Mouse (Mus musculus): ENCODE results near the gene Coq8b. TPM values are rescaled to one million over a fixed set of nuclear protein-coding genes. Genes with fewer than 3 reads are reported as not detected.

Gene Coq8b
- polyA plus RNA-seq, 1 experiment from 2014 or later: 16.7 TPM

GRCm38 (mm10) chr7:27273739-27274351 is 41.0 kb downstream of the Coq8b start:
- WGBS: 48% methylated on average over 32 of the region's 32 CpGs
- Histone ChIP-seq H3K9ac (replicated peaks; ENCODE audit: low read depth, low read length) (no peak overlapping the region), H3K4me2 (ENCODE audit: low read depth, low read length) (no peak overlapping the region)

DNA sequence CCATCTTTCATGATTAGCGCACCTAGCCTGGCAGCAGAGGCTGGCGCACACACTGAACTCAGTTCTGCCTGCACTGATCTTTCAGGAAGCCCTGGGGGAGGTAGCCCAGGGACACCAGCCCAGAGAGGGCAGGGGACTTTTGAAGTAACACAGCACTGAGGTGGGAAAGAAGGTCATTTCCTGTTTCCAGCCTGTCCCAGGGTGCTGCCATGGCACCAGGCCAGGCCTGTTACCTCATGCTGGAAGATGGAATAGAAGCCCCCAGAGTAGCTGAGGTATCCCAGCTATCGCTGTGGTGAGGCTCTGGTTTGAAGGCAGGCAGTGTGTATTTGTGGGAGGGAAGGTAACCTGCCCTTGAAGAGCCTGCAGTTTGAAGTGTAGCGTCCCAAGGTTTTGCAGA is 42.1 kb downstream of the Coq8b start:
- WGBS: 85% methylated on average over 4 of the region's 4 CpGs
- no peaks in the 10 kb centered on the region for H3K4me1 ChIP-seq (ENCODE audit: control insufficient read depth, insufficient read depth, low read length)
- no peak overlapping the region for H3K4me3 ChIP-seq (ENCODE audit: low read depth, low read length)
- H3K9ac ChIP-seq (replicated peaks; ENCODE audit: low read depth, low read length): no peak overlapping the region
- H3K36me3 ChIP-seq (ENCODE audit: control insufficient read depth, insufficient read depth, low read length): peaks cover 84% of the 10 kb centered on the region
- no peak overlapping the region for H3K27ac ChIP-seq (ENCODE audit: low read depth, low read length)
- no peaks in the 10 kb centered on the region for H3K27me3 ChIP-seq (ENCODE audit: control insufficient read depth, insufficient read depth, low read length)
- no peak overlapping the region for H3K4me2 ChIP-seq (ENCODE audit: low read depth, low read length)
- ATAC-seq (ENCODE audit: low read depth): no peak
- no peaks in the 10 kb centered on the region for H3K9me3 ChIP-seq (ENCODE audit: control insufficient read depth, low read length)

More at GRCm38 (mm10) chr7:27273739-27274351, 41.0 kb downstream of the Coq8b start:
- ATAC-seq (ENCODE audit: low read depth): no peak
- H3K4me3 ChIP-seq (ENCODE audit: low read depth, low read length): no peak overlapping the region
- H3K27me3 ChIP-seq (ENCODE audit: control insufficient read depth, insufficient read depth, low read length): no peaks in the 10 kb centered on the region
- H3K4me1 ChIP-seq (ENCODE audit: control insufficient read depth, insufficient read depth, low read length): no peaks in the 10 kb centered on the region
- H3K36me3 ChIP-seq (ENCODE audit: control insufficient read depth, insufficient read depth, low read length): peaks cover 84% of the 10 kb centered on the region
- H3K9me3 ChIP-seq (ENCODE audit: control insufficient read depth, low read length): no peaks in the 10 kb centered on the region
- no peak overlapping the region for H3K27ac ChIP-seq (ENCODE audit: low read depth, low read length)

DNA sequence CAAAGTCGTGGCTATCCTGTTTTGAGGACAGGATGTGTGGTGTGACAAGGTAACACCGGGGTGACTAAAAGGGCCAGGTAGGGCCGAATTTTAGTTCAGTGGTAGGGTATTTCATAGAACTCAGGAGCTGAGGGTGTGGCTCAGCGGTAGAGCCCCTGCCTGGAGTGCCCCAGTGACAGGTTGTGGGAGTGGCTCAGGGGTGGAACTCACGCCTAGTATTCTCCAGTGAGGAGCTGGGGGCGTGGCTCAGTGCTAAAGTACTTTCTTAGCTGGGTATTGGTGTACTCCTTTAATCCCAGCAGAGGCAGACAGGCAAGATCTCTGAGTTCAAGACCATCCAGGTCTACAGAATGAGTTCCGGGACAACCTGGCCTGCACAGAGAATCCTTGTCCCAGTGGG is 43.2 kb downstream of the Coq8b start:
- peaks cover 87% of the 10 kb centered on the region for H3K36me3 ChIP-seq (ENCODE audit: control insufficient read depth, insufficient read depth, low read length)
- H3K9me3 ChIP-seq (ENCODE audit: control insufficient read depth, low read length): no peaks in the 10 kb centered on the region
- H3K4me2 ChIP-seq (ENCODE audit: low read depth, low read length): no peak overlapping the region
- H3K27ac ChIP-seq (ENCODE audit: low read depth, low read length): no peak overlapping the region
- H3K4me1 ChIP-seq (ENCODE audit: control insufficient read depth, insufficient read depth, low read length): no peaks in the 10 kb centered on the region
- no peak overlapping the region for H3K9ac ChIP-seq (replicated peaks; ENCODE audit: low read depth, low read length)
- H3K4me3 ChIP-seq (ENCODE audit: low read depth, low read length): no peak overlapping the region
- no peaks in the 10 kb centered on the region for H3K27me3 ChIP-seq (ENCODE audit: control insufficient read depth, insufficient read depth, low read length)
- WGBS: 69% methylated on average over 7 of the region's 7 CpGs
- ATAC-seq (ENCODE audit: low read depth): no peak

DNA sequence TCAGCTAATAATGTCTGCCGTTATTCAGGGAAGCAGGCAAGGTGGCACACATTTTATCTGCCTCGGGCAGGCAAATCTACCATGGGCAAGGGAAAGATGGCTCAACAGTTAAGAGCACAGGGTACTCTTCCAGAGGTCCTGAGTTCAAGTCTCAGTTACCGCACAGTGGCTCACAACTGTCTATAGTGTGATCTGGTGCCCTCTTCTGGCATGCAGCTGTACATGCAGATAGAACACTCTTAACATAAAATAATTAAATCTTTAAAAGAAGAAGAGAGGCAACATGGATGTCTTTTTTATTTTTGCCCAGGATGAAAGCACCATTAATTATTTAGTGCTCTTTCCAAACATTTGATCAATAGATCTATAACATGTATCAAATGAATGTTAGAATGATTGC is 44.4 kb downstream of the Coq8b start:
- H3K4me1 ChIP-seq (ENCODE audit: control insufficient read depth, insufficient read depth, low read length): no peaks in the 10 kb centered on the region
- H3K9ac ChIP-seq (replicated peaks; ENCODE audit: low read depth, low read length): no peak overlapping the region
- H3K9me3 ChIP-seq (ENCODE audit: control insufficient read depth, low read length): no peaks in the 10 kb centered on the region
- H3K4me3 ChIP-seq (ENCODE audit: low read depth, low read length): no peak overlapping the region
- peaks cover 87% of the 10 kb centered on the region for H3K36me3 ChIP-seq (ENCODE audit: control insufficient read depth, insufficient read depth, low read length)
- H3K27ac ChIP-seq (ENCODE audit: low read depth, low read length): no peak overlapping the region
- H3K27me3 ChIP-seq (ENCODE audit: control insufficient read depth, insufficient read depth, low read length): no peaks in the 10 kb centered on the region
- H3K4me2 ChIP-seq (ENCODE audit: low read depth, low read length): no peak overlapping the region
- 95% methylated on average over 3 of the region's 3 CpGs for WGBS
- no peak for ATAC-seq (ENCODE audit: low read depth)

- 73% methylated on average over 13 of the region's 13 CpGs for WGBS
- H3K4me3 ChIP-seq (ENCODE audit: low read depth, low read length): no peak overlapping the region
- ATAC-seq (ENCODE audit: low read depth): no peak
- no peaks in the 10 kb centered on the region for H3K4me1 ChIP-seq (ENCODE audit: control insufficient read depth, insufficient read depth, low read length)
- no peak overlapping the region for H3K4me2 ChIP-seq (ENCODE audit: low read depth, low read length)
- H3K27ac ChIP-seq (ENCODE audit: low read depth, low read length): no peak overlapping the region
- peaks cover 55% of the 10 kb centered on the region for H3K36me3 ChIP-seq (ENCODE audit: control insufficient read depth, insufficient read depth, low read length)
- H3K9ac ChIP-seq (replicated peaks; ENCODE audit: low read depth, low read length): no peak overlapping the region
- H3K27me3 ChIP-seq (ENCODE audit: control insufficient read depth, insufficient read depth, low read length): no peaks in the 10 kb centered on the region
- H3K9me3 ChIP-seq (ENCODE audit: control insufficient read depth, low read length): no peaks in the 10 kb centered on the region
Observed at GRCm38 (mm10) chr7:27281717-27282116, 48.9 kb downstream of the Coq8b start.

- no peak overlapping the region for H3K4me2 ChIP-seq (ENCODE audit: low read depth, low read length)
- H3K9ac ChIP-seq (replicated peaks; ENCODE audit: low read depth, low read length): no peak overlapping the region
- H3K27me3 ChIP-seq (ENCODE audit: control insufficient read depth, insufficient read depth, low read length): no peaks in the 10 kb centered on the region
- H3K4me3 ChIP-seq (ENCODE audit: low read depth, low read length): no peak overlapping the region
- H3K4me1 ChIP-seq (ENCODE audit: control insufficient read depth, insufficient read depth, low read length): no peaks in the 10 kb centered on the region
- H3K9me3 ChIP-seq (ENCODE audit: control insufficient read depth, low read length): no peaks in the 10 kb centered on the region
- H3K36me3 ChIP-seq (ENCODE audit: control insufficient read depth, insufficient read depth, low read length): peaks cover 50% of the 10 kb centered on the region
- no peak overlapping the region for H3K27ac ChIP-seq (ENCODE audit: low read depth, low read length)
- ATAC-seq (ENCODE audit: low read depth): no peak
- 63% methylated on average over 4 of the region's 4 CpGs for WGBS
Observed at GRCm38 (mm10) chr7:27282225-27282624, 49.4 kb downstream of the Coq8b start.

DNA sequence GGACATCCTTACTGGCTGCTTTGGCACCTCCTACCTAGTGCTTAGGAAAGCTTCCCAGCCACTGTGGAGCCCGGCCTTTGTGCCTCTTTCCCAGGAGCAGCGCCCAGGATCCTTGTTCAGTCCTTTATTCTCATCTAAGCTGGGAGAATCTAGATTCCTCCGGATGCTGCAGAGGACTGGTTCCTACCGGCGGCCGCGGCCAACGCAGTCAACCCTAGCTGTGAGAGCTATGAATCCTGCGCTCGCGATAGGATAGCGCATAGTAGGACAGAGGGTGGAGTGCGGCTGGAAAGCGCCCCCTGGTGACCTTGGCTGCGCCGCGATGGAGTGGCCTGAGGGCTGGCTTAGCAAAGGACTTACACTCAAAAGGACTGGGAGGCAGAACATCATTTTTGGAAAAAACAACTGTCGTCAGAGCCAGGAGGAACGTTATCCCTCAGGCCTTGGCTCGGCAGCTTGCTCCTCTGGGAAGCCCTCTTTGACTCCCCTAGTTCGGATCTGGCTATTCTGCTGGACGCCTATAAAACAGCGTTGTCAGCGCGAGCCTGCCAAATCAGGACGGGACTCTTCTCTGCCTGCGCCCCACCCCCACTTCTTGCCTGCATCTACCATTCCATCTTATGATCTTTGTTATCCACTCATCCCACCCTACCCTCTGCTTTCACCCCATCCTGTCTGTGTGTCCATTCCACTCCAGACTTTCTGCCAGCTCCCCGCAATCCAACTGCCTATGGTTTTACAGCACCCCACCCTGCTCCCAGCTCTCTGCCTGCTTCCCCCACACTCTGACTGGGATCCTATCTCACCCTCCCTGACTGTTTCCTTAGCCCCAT is 52.3 kb downstream of the Coq8b start:
- WGBS: under 1% methylated on average over 28 of the region's 28 CpGs
- Histone ChIP-seq H3K9me3 (ENCODE audit: control insufficient read depth, low read length) (no peaks in the 10 kb centered on the region), H3K4me3 (ENCODE audit: low read depth, low read length) (no peak overlapping the region), H3K27me3 (ENCODE audit: control insufficient read depth, insufficient read depth, low read length) (no peaks in the 10 kb centered on the region), H3K4me1 (ENCODE audit: control insufficient read depth, insufficient read depth, low read length) (no peaks in the 10 kb centered on the region), H3K36me3 (ENCODE audit: control insufficient read depth, insufficient read depth, low read length) (peaks cover 23% of the 10 kb centered on the region), H3K27ac (ENCODE audit: low read depth, low read length) (no peak overlapping the region), H3K4me2 (ENCODE audit: low read depth, low read length) (peak overlapping the region; percentile 16; the same call in 1 of the 2 replicates), H3K9ac (replicated peaks; ENCODE audit: low read depth, low read length) (0 out of 2 replicates have a peak overlapping the region, but pooled peaks have one; percentile 21)
- ATAC-seq (ENCODE audit: low read depth): peak; percentile 47; the same call in 1 of the 2 replicates

DNA sequence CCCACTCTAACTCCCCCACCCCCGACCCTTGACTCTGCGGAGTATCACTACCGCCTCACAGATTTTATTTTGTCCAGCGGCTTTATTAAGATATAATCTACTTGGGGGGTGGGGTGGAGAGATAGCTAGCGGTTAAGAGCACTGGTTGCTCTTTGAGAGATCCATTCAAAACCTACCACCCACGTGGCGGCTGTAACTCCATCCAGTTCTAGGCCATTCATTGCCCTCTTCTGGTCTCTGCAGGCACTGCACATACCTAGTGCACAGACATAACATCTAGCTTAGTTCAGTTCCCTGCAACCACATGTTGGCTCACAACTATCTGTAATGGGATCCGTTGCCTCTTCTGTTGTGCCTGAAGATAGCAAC is 52.9 kb downstream of the Coq8b start:
- Histone ChIP-seq H3K27ac (ENCODE audit: low read depth, low read length) (no peak overlapping the region), H3K9me3 (ENCODE audit: control insufficient read depth, low read length) (no peaks in the 10 kb centered on the region), H3K36me3 (ENCODE audit: control insufficient read depth, insufficient read depth, low read length) (peaks cover 17% of the 10 kb centered on the region), H3K4me1 (ENCODE audit: control insufficient read depth, insufficient read depth, low read length) (no peaks in the 10 kb centered on the region), H3K4me2 (ENCODE audit: low read depth, low read length) (no peak overlapping the region), H3K27me3 (ENCODE audit: control insufficient read depth, insufficient read depth, low read length) (no peaks in the 10 kb centered on the region), H3K9ac (replicated peaks; ENCODE audit: low read depth, low read length) (no peak overlapping the region), H3K4me3 (ENCODE audit: low read depth, low read length) (no peak overlapping the region)
- peak; percentile 68 for ATAC-seq (ENCODE audit: low read depth)
- WGBS: 7% methylated on average over 8 of the region's 8 CpGs

GRCm38 (mm10) chr7:27288732-27289131 is 55.9 kb downstream of the Coq8b start:
- Histone ChIP-seq H3K36me3 (ENCODE audit: control insufficient read depth, insufficient read depth, low read length) (no peaks in the 10 kb centered on the region), H3K4me3 (ENCODE audit: low read depth, low read length) (no peak overlapping the region), H3K4me2 (ENCODE audit: low read depth, low read length) (no peak overlapping the region), H3K9me3 (ENCODE audit: control insufficient read depth, low read length) (no peaks in the 10 kb centered on the region), H3K27me3 (ENCODE audit: control insufficient read depth, insufficient read depth, low read length) (no peaks in the 10 kb centered on the region), H3K9ac (replicated peaks; ENCODE audit: low read depth, low read length) (no peak overlapping the region), H3K4me1 (ENCODE audit: control insufficient read depth, insufficient read depth, low read length) (no peaks in the 10 kb centered on the region), H3K27ac (ENCODE audit: low read depth, low read length) (no peak overlapping the region)
- 82% methylated on average over 7 of the region's 7 CpGs for WGBS
- ATAC-seq (ENCODE audit: low read depth): no peak

All from neural tube, embryonic 14.5 days (tissue).